Mouse (Mus musculus) megakaryocyte-erythroid progenitor cell, adult 5 weeks (primary cell): ENCODE data around the gene Gm4214. TPM values are rescaled to one million over a fixed set of nuclear protein-coding genes. Genes with fewer than 3 reads are reported as not detected.

Source experiments
- polyA plus RNA-seq: library from polyadenylated mRNA; stranded (reverse); fragments of >175 nt; gene quantifications from 2 replicates; pipeline ENCODE4 v1.2.3, GENCODE M21; 2012

The Gm4214 gene
- not detected in 2 replicates for polyA plus RNA-seq

DNA sequence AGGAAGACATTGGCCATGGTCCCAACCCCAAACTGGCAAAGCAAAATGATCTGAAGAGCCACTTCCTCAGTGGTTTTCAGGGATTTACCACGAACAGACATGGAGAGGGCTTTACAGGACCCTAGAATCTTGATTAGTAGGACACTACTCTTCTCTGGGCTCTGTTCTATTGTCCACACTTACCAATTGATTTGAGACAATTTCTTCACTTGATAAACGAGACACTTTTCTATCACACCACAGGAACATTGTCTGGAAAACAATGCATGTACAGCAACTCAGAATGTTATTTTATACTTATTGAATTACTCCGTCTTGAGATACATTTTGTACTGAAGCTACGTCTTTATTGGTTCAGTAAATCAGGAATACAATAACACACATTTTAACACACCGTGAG, at the start of gene Gm4214:
TSS of gene Gm4214 (minus strand) at position 101 of the 400 bp plus-strand sequence.

DNA sequence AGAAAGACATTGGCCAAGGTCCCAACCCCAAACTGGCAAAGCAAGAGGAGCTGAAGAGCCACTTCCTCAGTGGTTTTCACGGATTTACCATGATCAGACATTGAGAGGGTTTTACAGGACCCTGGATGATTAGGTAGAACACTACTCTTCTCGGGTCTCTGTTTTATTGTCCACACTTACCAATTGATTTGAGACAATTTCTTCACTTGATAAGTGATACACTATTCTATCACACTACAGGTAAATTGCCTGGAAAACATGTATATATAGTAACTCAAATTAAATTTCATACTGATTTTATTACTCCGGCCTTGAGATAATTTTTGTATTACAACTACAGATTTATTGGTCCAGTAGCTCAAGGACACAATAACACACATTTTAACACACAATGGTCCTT, 35.4 kb upstream of the Gm4214 start, which contains the start of gene Gm4216:
TSS of gene Gm4216 (minus strand) at position 101 of the 400 bp plus-strand sequence.

Other genes starting within 250 kb of the Gm4214 start
- not detected in 2 replicates for gene Vmn1r157, start 223.0 kb downstream of the Gm4214 start, polyA plus RNA-seq
- gene Vmn1r158, start 193.9 kb downstream of the Gm4214 start, polyA plus RNA-seq = not detected in 2 replicates
- gene Vmn1r159, start 141.1 kb downstream of the Gm4214 start, polyA plus RNA-seq = not detected in 2 replicates
- not detected in 2 replicates for gene Vmn1r160, start 113.4 kb downstream of the Gm4214 start, polyA plus RNA-seq
- not detected in 2 replicates for gene Gm4216, start 35.2 kb upstream of the Gm4214 start, polyA plus RNA-seq
- not detected in 2 replicates for gene Vmn1r163, start 70.9 kb upstream of the Gm4214 start, polyA plus RNA-seq
- gene Gm8720, start 82.8 kb upstream of the Gm4214 start, polyA plus RNA-seq = not detected in 2 replicates
- not detected in 2 replicates for gene Gm10662, start 159.8 kb upstream of the Gm4214 start, polyA plus RNA-seq
- gene Vmn1r165, start 232.7 kb upstream of the Gm4214 start, polyA plus RNA-seq = not detected in 2 replicates